Mouse (Mus musculus) heart, postnatal 0 days (tissue): ENCODE measurements around the gene Ttc9b. TPM values are rescaled to one million over a fixed set of nuclear protein-coding genes. Genes with fewer than 3 reads are reported as not detected.
"Not testable (repeated sequence)": the region's sequence is repeated elsewhere in the genome, so short reads cannot be mapped to it uniquely, and the experiment has no call there.

Experiments used
- ATAC-seq: fragments of 200-750 bp; cut with Nextera tagmentation; 2 replicates; pipeline ENCODE4 v1.8.0; 2017; ENCODE audit warnings: low read depth, moderate number of reproducible peaks, moderate library complexity; ENCODE audit not compliant: insufficient read depth
- DNase-seq: peaks from one replicate; pipeline ENCODE4 v3.0.0-alpha.2; 2016; ENCODE audit warnings: low spot score
- H3K27ac ChIP-seq: fragments of 300-500 bp; sonication (generic); 2 replicates; pipeline ENCODE4 v1.5.1; 2014; ENCODE audit warnings: low read depth, mild to moderate bottlenecking
- H3K27me3 ChIP-seq: fragments of 300-500 bp; sonication (generic); 2 replicates; pipeline ENCODE4 v1.6.1; 2014; ENCODE audit warnings: low read length, mixed read lengths; ENCODE audit not compliant: control insufficient read depth, insufficient read depth
- H3K36me3 ChIP-seq: fragments of 300-500 bp; sonication (generic); replicated peaks from 2 replicates; pipeline ENCODE4 v1.6.1; 2014; ENCODE audit warnings: low read length, mixed read lengths; ENCODE audit not compliant: control insufficient read depth, insufficient read depth
- H3K4me1 ChIP-seq: fragments of 300-500 bp; sonication (generic); 2 replicates; pipeline ENCODE4 v1.6.1; 2014; ENCODE audit warnings: antibody characterized with exemption; ENCODE audit not compliant: control insufficient read depth, insufficient read depth
- H3K4me2 ChIP-seq: fragments of 300-500 bp; sonication (generic); 2 replicates; pipeline ENCODE4 v1.6.1; 2014; ENCODE audit warnings: low read depth, mild to moderate bottlenecking, low read length, moderate library complexity
- H3K4me3 ChIP-seq: fragments of 300-500 bp; sonication (generic); 2 replicates; pipeline ENCODE4 v1.5.1; 2014; ENCODE audit warnings: low read depth, low read length
- H3K9ac ChIP-seq: fragments of 300-500 bp; sonication (generic); replicated peaks from 2 replicates; pipeline ENCODE4 v1.6.1; 2014; ENCODE audit warnings: low read depth, low read length, mixed read lengths
- H3K9me3 ChIP-seq: fragments of 300-500 bp; sonication (generic); replicated peaks from 2 replicates; pipeline ENCODE4 v1.6.1; 2016; ENCODE audit warnings: low read length; ENCODE audit not compliant: control insufficient read depth
- CTCF ChIP-seq: IDR thresholded peaks from 2 replicates; pipeline ENCODE4 v1.5.1; 2016; ENCODE audit warnings: antibody characterized with exemption, control low read depth, low read depth
- EP300 ChIP-seq: IDR thresholded peaks from 2 replicates; pipeline ENCODE4 v1.6.1; 2016; ENCODE audit warnings: antibody characterized with exemption, low read depth
- WGBS: fragments of 180-500 bp; shearing (Covaris S2); extraction: QIAGEN DNeasy Blood & Tissue Kit; methylation state at CpG from one replicate; pipeline ENCODE4 v1.1.7; 2014; 5-methylcytosine and 5-hydroxymethylcytosine counted together
- polyA plus RNA-seq: library from polyadenylated mRNA; unstranded; fragments of >200 nt; fragmentation: Nextera tagmentation; extraction: Ambion mirVana; gene quantifications from 2 replicates; pipeline ENCODE4 v1.2.1, GENCODE M21; 2015
- total RNA-seq: library from RNA; depleted of rRNA; stranded (reverse); fragments of >200 nt; gene quantifications from 2 replicates; pipeline ENCODE4 v1.2.3, GENCODE M21; 2014; ENCODE audit warnings: low replicate concordance

The Ttc9b gene
- total and polyA plus RNA-seq, 2 experiments from 2014 or later, result not detected

DNA sequence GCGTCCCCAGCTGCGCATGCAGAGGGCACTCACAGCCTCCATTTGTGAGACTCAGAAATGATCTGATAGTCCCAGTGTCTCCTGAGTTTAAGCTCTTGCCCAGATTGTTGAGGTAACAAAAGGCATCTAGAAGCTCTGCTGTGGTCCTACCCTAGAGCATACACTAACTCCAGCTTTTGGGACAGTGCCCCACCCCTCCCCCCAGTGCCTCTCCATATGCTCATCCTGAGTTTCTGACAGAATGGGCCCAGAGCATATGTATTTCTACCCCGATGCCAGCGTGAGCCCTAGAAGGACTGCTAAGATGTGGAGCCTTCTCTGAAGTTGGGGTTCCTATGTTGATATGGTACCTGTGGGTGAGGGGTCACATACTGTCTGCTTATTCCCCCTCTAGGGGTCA, 22.3 kb upstream of the Ttc9b start:
- Histone ChIP-seq H3K27ac (no peak overlapping the region), H3K9me3 (no peaks in the 10 kb centered on the region), H3K27me3 (no peaks in the 10 kb centered on the region), H3K4me2 (no peak overlapping the region), H3K36me3 (peaks cover 86% of the 10 kb centered on the region), H3K9ac (no peak overlapping the region), H3K4me1 (no peaks in the 10 kb centered on the region; the same call in 1 of the 2 replicates), H3K4me3 (no peak overlapping the region)
- no peak for TF ChIP-seq EP300
- no peak for TF ChIP-seq CTCF
- DNase-seq, result no peak
- no peak for ATAC-seq
- WGBS, result 95% methylated on average over 4 of the region's 4 CpGs

DNA sequence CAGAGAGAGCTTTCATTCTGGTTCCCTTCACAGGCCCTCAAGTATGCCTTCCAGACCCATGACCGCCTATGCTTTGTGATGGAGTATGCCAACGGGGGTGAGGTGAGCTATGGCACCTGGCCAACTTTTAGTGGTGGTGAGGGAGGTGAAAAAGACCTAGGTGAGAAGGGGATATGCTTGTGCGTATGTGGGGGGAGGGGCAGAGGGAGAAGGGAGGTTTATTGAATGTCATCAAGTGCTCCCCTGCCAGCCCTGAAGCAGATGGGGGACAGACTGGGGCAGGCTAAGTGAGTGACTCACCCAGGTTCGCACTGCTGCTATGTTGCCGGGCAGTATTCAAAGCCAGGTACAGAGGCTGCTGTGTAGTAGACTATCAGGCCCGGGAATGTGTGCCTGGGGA, 20.5 kb upstream of the Ttc9b start:
- H3K9ac ChIP-seq, result no peak overlapping the region
- H3K4me3 ChIP-seq, result no peak overlapping the region
- DNase-seq (no peak), ATAC-seq (no peak)
- 88% methylated on average over 6 of the region's 6 CpGs for WGBS
- no peaks in the 10 kb centered on the region for H3K9me3 ChIP-seq
- H3K27ac ChIP-seq, result no peak overlapping the region
- H3K27me3 ChIP-seq, result no peaks in the 10 kb centered on the region
- H3K36me3 ChIP-seq, result peaks cover 86% of the 10 kb centered on the region
- TF ChIP-seq EP300, result no peak
- TF ChIP-seq CTCF, result no peak
- H3K4me1 ChIP-seq, result no peaks in the 10 kb centered on the region; the same call in 1 of the 2 replicates
- no peak overlapping the region for H3K4me2 ChIP-seq

DNA sequence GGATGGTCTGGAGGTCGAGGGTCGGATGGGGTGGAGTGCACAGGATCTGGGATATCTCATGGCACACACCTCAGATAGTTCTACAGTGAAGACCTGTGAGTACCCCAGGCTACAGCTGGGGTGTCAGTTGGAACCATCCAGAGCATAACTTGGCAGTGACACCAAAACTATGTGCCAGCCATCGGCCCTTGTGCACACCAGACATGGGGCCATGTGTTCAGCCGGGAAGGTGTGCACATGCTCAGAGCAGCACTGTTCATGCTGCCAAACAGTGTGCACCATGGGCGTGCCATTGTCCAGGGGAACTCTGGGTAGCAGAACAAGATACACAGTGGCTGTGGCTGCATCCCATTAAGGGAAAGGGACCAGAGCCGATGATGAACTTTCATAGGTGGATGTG, 19.0 kb upstream of the Ttc9b start:
- ATAC-seq, result no peak

DNA sequence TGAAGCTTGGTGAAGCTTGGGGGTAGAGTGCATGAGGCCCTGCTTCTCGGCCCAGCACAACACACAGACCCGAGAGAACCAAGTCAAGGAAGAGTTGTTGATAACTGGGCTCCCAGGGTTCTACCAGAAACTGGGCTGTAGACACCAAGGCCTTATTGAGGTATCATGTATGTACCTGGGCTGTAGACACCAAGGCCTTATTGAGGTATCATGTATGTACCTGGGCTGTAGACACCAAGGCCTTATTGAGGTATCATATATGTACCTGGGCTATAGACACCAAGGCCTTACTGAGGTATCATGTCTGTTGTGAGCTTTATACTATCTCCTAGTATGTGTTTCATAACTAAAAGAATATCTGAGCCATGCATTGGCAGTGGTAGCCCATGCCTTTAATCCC, 18.6 kb upstream of the Ttc9b start:
- H3K9me3 ChIP-seq, H3K27me3 ChIP-seq, ATAC-seq, H3K4me3 ChIP-seq, H3K4me1 ChIP-seq, DNase-seq, H3K27ac ChIP-seq, H3K4me2 ChIP-seq, H3K9ac ChIP-seq: not testable (repeated sequence)
- peaks cover 68% of the 10 kb centered on the region for H3K36me3 ChIP-seq
- 86% methylated on average over 2 of the region's 2 CpGs for WGBS

More for the DNA sequence above, 19.0 kb upstream of the Ttc9b start:
- Histone ChIP-seq H3K9me3 (no peaks in the 10 kb centered on the region), H3K27ac (no peak overlapping the region), H3K9ac (no peak overlapping the region), H3K27me3 (no peaks in the 10 kb centered on the region), H3K4me2 (no peak overlapping the region), H3K4me3 (no peak overlapping the region), H3K36me3 (peaks cover 72% of the 10 kb centered on the region), H3K4me1 (no peaks in the 10 kb centered on the region)
- DNase-seq, result no peak
- no peak for TF ChIP-seq EP300
- TF ChIP-seq CTCF, result no peak
- 94% methylated on average over 6 of the region's 6 CpGs for WGBS

DNA sequence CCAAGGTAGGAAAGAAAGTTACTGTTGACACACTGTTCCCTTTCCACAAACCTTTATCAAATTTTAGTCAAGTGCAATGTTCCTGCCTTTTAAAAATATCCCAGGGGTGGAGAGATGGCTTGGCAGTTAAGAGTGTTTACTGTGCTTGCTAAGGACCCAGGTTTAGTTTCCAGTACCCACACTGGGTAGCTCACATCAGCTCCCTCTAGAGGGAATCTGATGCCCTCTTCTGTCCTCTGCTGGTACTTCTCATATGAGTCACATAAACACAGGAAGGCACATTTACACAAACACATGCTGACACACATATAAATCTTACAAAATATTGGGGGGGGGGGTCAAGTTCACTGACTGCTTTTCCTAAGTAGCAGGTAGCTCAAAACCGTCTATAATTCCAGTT, 9.2 kb upstream of the Ttc9b start:
- Histone ChIP-seq H3K9me3 (no peaks in the 10 kb centered on the region), H3K27me3 (no peaks in the 10 kb centered on the region), H3K4me1 (no peaks in the 10 kb centered on the region), H3K9ac (no peak overlapping the region), H3K4me3 (no peak overlapping the region), H3K4me2 (no peak overlapping the region), H3K36me3 (no peaks in the 10 kb centered on the region), H3K27ac (no peak overlapping the region)
- no peak for DNase-seq
- TF ChIP-seq EP300 (no peak), CTCF (peak; percentile 15; the same call in 1 of the 2 replicates)
- no peak for ATAC-seq
- 40% methylated on average over 1 of the region's 1 CpGs for WGBS

DNA sequence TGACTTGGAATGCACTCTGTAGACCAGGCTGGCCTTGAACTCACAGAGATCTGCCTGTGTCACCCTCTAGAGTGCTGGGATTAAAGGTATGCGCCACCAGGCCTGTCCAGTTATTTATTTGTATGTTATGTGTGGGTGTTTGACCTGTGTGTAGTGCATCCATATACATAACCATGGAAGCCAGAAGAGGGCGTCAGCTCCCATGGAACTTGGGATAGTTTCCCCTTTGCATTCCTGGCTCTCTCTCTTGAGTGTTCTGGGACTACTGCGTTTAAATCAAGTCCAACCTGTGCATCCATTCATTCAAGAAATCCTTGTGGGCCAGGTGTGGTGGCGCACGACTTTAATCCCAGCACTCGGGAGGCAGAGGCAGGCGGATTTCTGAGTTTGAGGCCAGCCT, 7.2 kb upstream of the Ttc9b start:
- Histone ChIP-seq H3K4me1 (no peaks in the 10 kb centered on the region), H3K4me2 (no peak overlapping the region), H3K27ac (no peak overlapping the region), H3K9ac (no peak overlapping the region), H3K27me3 (0 out of 2 replicates have a peak, but pooled peaks cover 6% of the 10 kb centered on the region), H3K36me3 (no peaks in the 10 kb centered on the region), H3K4me3 (no peak overlapping the region), H3K9me3 (no peaks in the 10 kb centered on the region)
- ATAC-seq (no peak), DNase-seq (no peak)
- no peak for TF ChIP-seq CTCF
- no peak for TF ChIP-seq EP300
- 78% methylated on average over 7 of the region's 7 CpGs for WGBS
